Mouse (Mus musculus): Measurements from ENCODE around the gene Slc35f4. TPM values are rescaled to one million over a fixed set of nuclear protein-coding genes. Genes with fewer than 3 reads are reported as not detected.

Gene Slc35f4
- total and polyA plus RNA-seq, 3 experiments, result not detected

DNA sequence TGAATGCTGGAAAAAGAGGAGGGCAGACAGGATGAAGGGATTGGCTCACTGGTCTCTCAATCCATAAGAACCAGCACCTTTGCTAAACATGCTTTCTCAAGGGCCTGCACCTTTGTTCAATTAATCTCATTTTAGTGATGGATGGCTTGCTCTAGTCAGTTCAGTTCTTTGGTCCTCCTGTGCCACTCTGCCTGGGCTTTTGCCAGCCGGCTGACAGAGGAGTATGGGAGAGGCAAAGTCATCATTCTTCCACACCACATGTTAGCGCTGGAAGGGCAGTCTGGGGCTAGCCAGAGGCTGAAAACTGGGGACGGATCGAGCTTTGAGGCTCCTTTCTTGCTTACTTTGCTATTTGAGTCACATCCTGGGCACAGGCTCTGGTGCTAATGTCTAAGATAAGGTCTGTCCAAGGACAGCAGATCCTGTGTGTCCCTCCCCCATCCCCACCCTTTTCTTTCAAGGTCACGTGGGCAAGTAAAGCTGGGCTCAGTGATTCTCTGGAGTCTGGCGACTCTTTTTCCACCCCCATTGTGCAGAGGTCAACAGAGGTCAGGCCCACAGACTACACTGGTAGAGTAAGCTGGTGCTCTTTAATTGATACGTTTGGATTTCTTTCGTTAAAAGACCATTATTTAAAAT is 224.7 kb downstream of the Slc35f4 start:
- Histone ChIP-seq H3K4me1 (ENCODE audit: control insufficient read depth in 1 of 2, insufficient read depth in 2 of 2) (peaks cover 3 to 10% of the 10 kb centered on the region in 2 experiments; a peak in 3 of 4 replicates), H3K4me3 (replicated peaks in 1 of 3; ENCODE audit: low read depth in 2 of 3, low read length in 2 of 3, poor library complexity in 1 of 3) (no peak overlapping the region), H3K9ac (ENCODE audit: insufficient read depth, low read depth) (no peak overlapping the region), H3K9me3 (replicated peaks; ENCODE audit: low read length) (no peaks in the 10 kb centered on the region), H3K36me3 (replicated peaks in 1 of 2; ENCODE audit: control insufficient read depth in 1 of 2, insufficient read depth in 1 of 2, low read length in 1 of 2) (no peaks in the 10 kb centered on the region), H3K79me2 (replicated peaks; ENCODE audit: control insufficient read depth, extremely low read depth, insufficient read depth, poor library complexity, severe bottlenecking) (no peaks in the 10 kb centered on the region), H3K27me3 (replicated peaks) (no peaks in the 10 kb centered on the region), H3K4me2 (ENCODE audit: insufficient read depth, low read depth, poor library complexity, severe bottlenecking) (no peak overlapping the region), H3K27ac (ENCODE audit: insufficient read depth, low read depth) (no peak overlapping the region)
- DNase-seq (ENCODE audit: extremely low read depth), result no peak
- dilution Hi-C loops (cut with MboI; ENCODE audit: extremely low pct_ligation_motif_present, extremely low pct_unique_long_range_greater_than_20kb, low sequenced_read_pairs) (no loop called here), in situ Hi-C loops (cut with MboI; ENCODE audit: low pct_ligation_motif_present, low pct_unique_long_range_greater_than_20kb, low sequenced_read_pairs) (no loop called here)
- TF ChIP-seq USF1 (IDR thresholded peaks at IDR 0.05; ENCODE audit: low read depth, low read length), result no peak
- TF ChIP-seq CHD2 (IDR thresholded peaks at IDR 0.05; ENCODE audit: low read length), result no peak
- TF ChIP-seq ETS1 (conservative IDR thresholded peaks at IDR 0.05; ENCODE audit: low read depth, low read length), result no peak
- no peak for TF ChIP-seq POLR2A (IDR thresholded peaks at IDR 0.05; ENCODE audit: low read depth, low read length)
- TF ChIP-seq NRF1 (IDR thresholded peaks at IDR 0.05; ENCODE audit: low read depth, low read length), result no peak
- no peak for TF ChIP-seq ZKSCAN1 (IDR thresholded peaks at IDR 0.05; ENCODE audit: borderline replicate concordance, low read depth, low read length)
- TF ChIP-seq JUN (IDR thresholded peaks at IDR 0.05; ENCODE audit: insufficient read depth, low read depth, low read length), result no peak
- no peak for TF ChIP-seq ELF1 (IDR thresholded peaks at IDR 0.05; ENCODE audit: low read depth, low read length)
- no peak for TF ChIP-seq POLR2AphosphoS2 (IDR thresholded peaks at IDR 0.05; ENCODE audit: low read depth, low read length)
- no peak for TF ChIP-seq SMC3 (IDR thresholded peaks at IDR 0.05; ENCODE audit: low read depth, low read length)

DNA sequence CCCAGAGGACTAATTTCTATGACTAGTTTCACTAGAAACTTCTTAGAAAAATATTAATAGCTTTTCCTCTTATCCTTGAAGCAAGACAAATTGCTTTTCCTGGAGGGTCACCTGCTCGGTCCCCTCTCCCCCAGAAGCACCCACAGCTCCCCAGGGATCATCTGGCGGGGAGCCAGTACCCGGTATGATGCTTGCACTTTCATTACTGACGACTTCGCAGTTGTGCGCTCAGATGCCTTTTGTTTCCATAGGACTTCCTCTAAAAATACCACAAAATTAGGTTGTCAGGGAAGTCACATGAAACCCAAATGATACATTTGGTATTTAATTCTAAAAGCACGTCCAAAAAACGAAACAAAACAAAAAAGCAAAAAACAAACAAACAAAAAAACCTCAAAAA is 225.5 kb downstream of the Slc35f4 start:
- Histone ChIP-seq H3K4me3 (replicated peaks in 1 of 3; ENCODE audit: low read depth in 2 of 3, low read length in 2 of 3, poor library complexity in 1 of 3) (no peak overlapping the region), H3K27ac (ENCODE audit: insufficient read depth, low read depth) (no peak overlapping the region), H3K9ac (ENCODE audit: insufficient read depth, low read depth) (no peak overlapping the region), H3K36me3 (replicated peaks in 1 of 2; ENCODE audit: control insufficient read depth in 1 of 2, insufficient read depth in 1 of 2, low read length in 1 of 2) (no peaks in the 10 kb centered on the region), H3K27me3 (replicated peaks) (no peaks in the 10 kb centered on the region), H3K79me2 (replicated peaks; ENCODE audit: control insufficient read depth, extremely low read depth, insufficient read depth, poor library complexity, severe bottlenecking) (no peaks in the 10 kb centered on the region), H3K9me3 (replicated peaks; ENCODE audit: low read length) (no peaks in the 10 kb centered on the region), H3K4me2 (ENCODE audit: insufficient read depth, low read depth, poor library complexity, severe bottlenecking) (peak overlapping the region; percentile 60), H3K4me1 (ENCODE audit: control insufficient read depth in 1 of 2, insufficient read depth in 2 of 2) (peaks cover 3 to 10% of the 10 kb centered on the region in 2 experiments; a peak in 3 of 4 replicates)
- in situ Hi-C loops (cut with MboI; ENCODE audit: low pct_ligation_motif_present, low pct_unique_long_range_greater_than_20kb, low sequenced_read_pairs), result no loop called here
- TF ChIP-seq MAX (IDR thresholded peaks at IDR 0.05; ENCODE audit: low read length) (no peak), ETS1 (conservative IDR thresholded peaks at IDR 0.05; ENCODE audit: low read depth, low read length) (peak; percentile 38; the same call in 1 of the 2 replicates), MYC (IDR thresholded peaks at IDR 0.05; ENCODE audit: low read depth, low read length) (no peak), EP300 (IDR thresholded peaks at IDR 0.05; ENCODE audit: low read length) (peak; percentile 62; the same call in 1 of the 2 replicates), GABPA (IDR thresholded peaks at IDR 0.05; ENCODE audit: insufficient replicate concordance, low read depth, low read length) (no peak), MEF2A (IDR thresholded peaks at IDR 0.05; ENCODE audit: borderline replicate concordance, low read depth, low read length) (0 out of 2 replicates have a peak, but pooled peaks have one; percentile 30), MAFK (IDR thresholded peaks at IDR 0.05; ENCODE audit: insufficient replicate concordance, low read length) (0 out of 2 replicates have a peak, but pooled peaks have one; percentile 42), BHLHE40 (IDR thresholded peaks at IDR 0.05; ENCODE audit: low read depth, low read length) (peak; percentile 67; the same call in 1 of the 2 replicates)
- peak; percentile 62 for DNase-seq (ENCODE audit: extremely low read depth)
- dilution Hi-C loops (cut with MboI; ENCODE audit: extremely low pct_ligation_motif_present, extremely low pct_unique_long_range_greater_than_20kb, low sequenced_read_pairs), result no loop called here

Measured in CH12.LX (cell line).